Mouse (Mus musculus) heart, embryonic 14.5 days (tissue): ENCODE results near the gene Marveld2. TPM values are rescaled to one million over a fixed set of nuclear protein-coding genes. Genes with fewer than 3 reads are reported as not detected.

ENCODE experiments used
- ATAC-seq: fragments of 200-750 bp; cut with Nextera tagmentation; 2 replicates; pipeline ENCODE4 v1.8.0; 2017; ENCODE audit warnings: low read depth, moderate TSS enrichment; ENCODE audit not compliant: insufficient number of reproducible peaks, insufficient read depth, low FRiP score
- H3K27ac ChIP-seq, 2 experiments: fragments of 200-500 bp in 1 of 2; fragments of 300-500 bp in 1 of 2; sonication (generic) in 1 of 2; replicated peaks in 1 of 2; 2 replicates each; pipeline ENCODE4 v1.5.1; 2012 to 2014; ENCODE audit warnings: low read depth in 2 of 2, low read length in 2 of 2, control low read depth in 1 of 2, mild to moderate bottlenecking in 1 of 2, mixed read lengths in 1 of 2; ENCODE audit not compliant: control insufficient read depth in 1 of 2, insufficient read depth in 1 of 2
- H3K27me3 ChIP-seq: fragments of 300-500 bp; sonication (generic); 2 replicates; pipeline ENCODE4 v1.6.1; 2014; ENCODE audit warnings: mild to moderate bottlenecking, low read length, control low read depth; ENCODE audit not compliant: control insufficient read depth, insufficient read depth
- H3K36me3 ChIP-seq: fragments of 300-500 bp; sonication (generic); 2 replicates; pipeline ENCODE4 v1.6.1; 2014; ENCODE audit warnings: mild to moderate bottlenecking, control low read depth, low read length, mixed read lengths; ENCODE audit not compliant: control insufficient read depth, insufficient read depth
- H3K4me1 ChIP-seq, 2 experiments: fragments of 200-500 bp in 1 of 2; fragments of 300-500 bp in 1 of 2; sonication (generic) in 1 of 2; 2 replicates each; pipeline ENCODE4 v1.6.1; 2012 to 2014; ENCODE audit warnings: low read length in 2 of 2, control low read depth in 1 of 2, mixed read lengths in 1 of 2; ENCODE audit not compliant: control insufficient read depth in 2 of 2, insufficient read depth in 2 of 2
- H3K4me2 ChIP-seq: fragments of 300-500 bp; sonication (generic); 2 replicates; pipeline ENCODE4 v1.6.1; 2014; ENCODE audit warnings: mild to moderate bottlenecking, low read length
- H3K4me3 ChIP-seq, 2 experiments: fragments of 200-500 bp in 1 of 2; fragments of 300-500 bp in 1 of 2; sonication (generic) in 1 of 2; 2 replicates each; pipeline ENCODE4 v1.5.1; 2012 to 2014; ENCODE audit warnings: low read length in 2 of 2, mild to moderate bottlenecking in 2 of 2, control low read depth in 1 of 2, low read depth in 1 of 2, moderate library complexity in 1 of 2; ENCODE audit not compliant: control insufficient read depth in 1 of 2, insufficient read depth in 1 of 2
- H3K9ac ChIP-seq: fragments of 300-500 bp; sonication (generic); 2 replicates; pipeline ENCODE4 v1.6.1; 2014; ENCODE audit warnings: mild to moderate bottlenecking, low read length
- H3K9me3 ChIP-seq: fragments of 300-500 bp; sonication (generic); 2 replicates; pipeline ENCODE4 v1.6.1; 2016; ENCODE audit warnings: low read length, control low read depth; ENCODE audit not compliant: control insufficient read depth
- WGBS: fragments of 180-500 bp; shearing (Covaris S2); extraction: QIAGEN DNeasy Blood & Tissue Kit; methylation state at CpG from one replicate; pipeline ENCODE4 v1.1.7; 2014; 5-methylcytosine and 5-hydroxymethylcytosine counted together
- polyA plus RNA-seq: library from polyadenylated mRNA; unstranded; fragments of >200 nt; fragmentation: Nextera tagmentation; extraction: Ambion mirVana; gene quantifications from 2 replicates; pipeline ENCODE4 v1.2.1, GENCODE M21; 2014

The Marveld2 gene
- polyA plus RNA-seq, 1 experiment from 2014 or later, result 3.6 TPM

- H3K9me3 ChIP-seq, result no peaks in the 10 kb centered on the region
- H3K27ac ChIP-seq, result no peak within 1 kb of the TSS
- peaks cover 37% of the 10 kb centered on the region for H3K27me3 ChIP-seq
- peaks cover 0 to 4% of the 10 kb centered on the region in 2 experiments; a peak in 1 of 4 replicates for H3K4me1 ChIP-seq
- under 1% methylated on average over 44 of the region's 45 CpGs for WGBS
- peak within 1 kb of the TSS; percentile 100 for H3K4me2 ChIP-seq
- 0 out of 2 replicates have a peak, but pooled peaks have one; percentile 26 for ATAC-seq
- H3K4me3 ChIP-seq, result peak within 1 kb of the TSS; percentile 54 to 55
- H3K36me3 ChIP-seq, result no peaks in the 10 kb centered on the region
- H3K9ac ChIP-seq, result peak within 1 kb of the TSS; percentile 49
These were observed 64.3 kb downstream of the Marveld2 start, which contains the start of gene Ocln for GRCm38 (mm10) chr13:100552369-100553041. Gene Ocln (minus strand): TSS chr13:100552718.

- Histone ChIP-seq H3K4me1 (peaks cover 0 to 4% of the 10 kb centered on the region in 2 experiments; a peak in 1 of 4 replicates), H3K4me2 (peak overlapping the region; percentile 100), H3K27ac (no peak overlapping the region), H3K4me3 (peak overlapping the region; percentile 54 to 55), H3K36me3 (no peaks in the 10 kb centered on the region), H3K27me3 (peaks cover 37% of the 10 kb centered on the region), H3K9me3 (no peaks in the 10 kb centered on the region), H3K9ac (peak overlapping the region; percentile 49)
- WGBS, result 0% methylated on average over 33 of the region's 35 CpGs
- no peak for ATAC-seq
These were observed 64.8 kb downstream of the Marveld2 start for GRCm38 (mm10) chr13:100552009-100552368.

GRCm38 (mm10) chr13:100551371-100552008, 65.3 kb downstream of the Marveld2 start:
- H3K4me2 ChIP-seq, result peak overlapping the region; percentile 100
- H3K4me1 ChIP-seq, result peaks cover 0 to 4% of the 10 kb centered on the region in 2 experiments; a peak in 1 of 4 replicates
- H3K4me3 ChIP-seq, result peak overlapping the region; percentile 54 to 55
- H3K9me3 ChIP-seq, result peaks cover 2% of the 10 kb centered on the region; the same call in 1 of the 2 replicates
- H3K36me3 ChIP-seq, result no peaks in the 10 kb centered on the region
- H3K27me3 ChIP-seq, result peaks cover 37% of the 10 kb centered on the region
- no peak for ATAC-seq
- H3K27ac ChIP-seq, result no peak overlapping the region
- H3K9ac ChIP-seq, result peak overlapping the region; percentile 49
- under 1% methylated on average over 41 of the region's 41 CpGs for WGBS

- Histone ChIP-seq H3K4me2 (no peak overlapping the region), H3K9ac (no peak overlapping the region), H3K9me3 (peaks cover 4% of the 10 kb centered on the region; the same call in 1 of the 2 replicates), H3K36me3 (no peaks in the 10 kb centered on the region), H3K4me1 (peaks cover 0 to 4% of the 10 kb centered on the region in 2 experiments; a peak in 2 of 4 replicates), H3K27ac (no peak overlapping the region), H3K27me3 (peaks cover 25% of the 10 kb centered on the region), H3K4me3 (no peak overlapping the region)
- no peak for ATAC-seq
- 79% methylated on average over 5 of the region's 5 CpGs for WGBS
These were observed 69.5 kb downstream of the Marveld2 start for GRCm38 (mm10) chr13:100547269-100547668.

Other genes starting within 250 kb of the Marveld2 start
- not detected in 2 replicates for gene Naip1, start 164.1 kb downstream of the Marveld2 start, polyA plus RNA-seq
- gene Gtf2h2, start 124.4 kb downstream of the Marveld2 start, polyA plus RNA-seq, result 51.4 and 55.4 TPM in 2 replicates
- 2.0 and 2.1 TPM in 2 replicates for gene Ocln, start 64.3 kb downstream of the Marveld2 start, polyA plus RNA-seq
- gene Ak6, start 34.0 kb upstream of the Marveld2 start, polyA plus RNA-seq, result 246 and 262 TPM in 2 replicates
- gene Rad17, start 34.1 kb upstream of the Marveld2 start, polyA plus RNA-seq, result 25.1 and 26.3 TPM in 2 replicates
- 6.2 and 8.5 TPM in 2 replicates for gene Taf9, start 34.6 kb upstream of the Marveld2 start, polyA plus RNA-seq
- 3.5 and 3.8 TPM in 2 replicates for gene Ccdc125, start 52.7 kb upstream of the Marveld2 start, polyA plus RNA-seq
- 69.2 and 70.2 TPM in 2 replicates for gene Cdk7, start 114.0 kb upstream of the Marveld2 start, polyA plus RNA-seq
- gene Mrps36, start 127.7 kb upstream of the Marveld2 start, polyA plus RNA-seq, result 288 and 291 TPM in 2 replicates
- 18.0 and 18.1 TPM in 2 replicates for gene Cenph, start 158.9 kb upstream of the Marveld2 start, polyA plus RNA-seq
- gene Ccnb1, start 169.6 kb upstream of the Marveld2 start, polyA plus RNA-seq, result 188 and 214 TPM in 2 replicates
- gene Slc30a5, start 216.5 kb upstream of the Marveld2 start, polyA plus RNA-seq, result 38.5 and 41.9 TPM in 2 replicates